ENCODE assay signal across 15 mouse cellular contexts in genomic region chr15:31348241-31348640, GRCm38 (mm10).
"Had no signal": no experiment of that assay in that cellular context is flagged by ENCODE, and none has a peak within 500 bp of the region (broad histone marks: within the 10 kb centered on the region; RNA-seq: fewer than 3 reads in every experiment).

No protein-coding gene starts in this region.

- ATAC-seq: intestine, postnatal 0 days had no signal

- H3K4me2 ChIP-seq: limb, embryonic 12.5 days; liver, embryonic 15.5 days; neural tube, embryonic 12.5 days had no signal

- DNase-seq: kidney, postnatal 10 days; kidney, postnatal 4 days; liver; lung, adult 2 months; lung, postnatal 10 days; midbrain, embryonic 14.5 days; right cerebral cortex, postnatal 4 days; spleen, adult 18-20 months; thymus, adult 18-20 months; thymus, postnatal 14 days had no signal

- H3K27me3 ChIP-seq: limb, embryonic 12.5 days; liver, embryonic 15.5 days; neural tube, embryonic 12.5 days had no signal

- H3K36me3 ChIP-seq: limb, embryonic 12.5 days; liver, embryonic 15.5 days; midbrain, embryonic 10.5 days; neural tube, embryonic 12.5 days had no signal

- H3K27ac ChIP-seq: limb, embryonic 12.5 days; liver, embryonic 15.5 days; midbrain, embryonic 10.5 days; neural tube, embryonic 12.5 days had no signal

- H3K4me1 ChIP-seq: neural tube, embryonic 12.5 days had no signal

- H3K4me3 ChIP-seq: limb, embryonic 12.5 days; liver, embryonic 15.5 days; midbrain, embryonic 10.5 days; neural tube, embryonic 12.5 days had no signal

- H3K9me3 ChIP-seq: limb, embryonic 12.5 days; liver, embryonic 15.5 days; midbrain, embryonic 10.5 days; neural tube, embryonic 12.5 days had no signal

- H3K9ac ChIP-seq: limb, embryonic 12.5 days; liver, embryonic 15.5 days; neural tube, embryonic 12.5 days had no signal
